Mouse (Mus musculus) forebrain, postnatal 0 days (tissue): Measurements from ENCODE around the gene Tnfsf12. TPM values are rescaled to one million over a fixed set of nuclear protein-coding genes. Genes with fewer than 3 reads are reported as not detected.

ENCODE experiments used
- ATAC-seq: fragments of 200-750 bp; cut with Nextera tagmentation; 2 replicates; pipeline ENCODE4 v1.8.0; 2017; ENCODE audit warnings: mild to moderate bottlenecking, moderate library complexity
- DNase-seq: peaks from one replicate; pipeline ENCODE4 v3.0.0-alpha.2; 2015
- H3K27ac ChIP-seq: fragments of 300-500 bp; sonication (generic); 2 replicates; pipeline ENCODE4 v1.5.1; 2014; ENCODE audit warnings: low read depth, mild to moderate bottlenecking, antibody characterized with exemption, low read length, moderate library complexity, mixed read lengths
- H3K27me3 ChIP-seq: fragments of 300-500 bp; sonication (generic); 2 replicates; pipeline ENCODE4 v1.6.1; 2014; ENCODE audit warnings: mild to moderate bottlenecking, low read length, mixed read lengths; ENCODE audit not compliant: insufficient read depth
- H3K36me3 ChIP-seq: fragments of 300-500 bp; sonication (generic); 2 replicates; pipeline ENCODE4 v1.6.1; 2014; ENCODE audit warnings: mild to moderate bottlenecking, moderate library complexity; ENCODE audit not compliant: insufficient read depth
- H3K4me1 ChIP-seq: fragments of 300-500 bp; sonication (generic); 2 replicates; pipeline ENCODE4 v1.6.1; 2014; ENCODE audit warnings: antibody characterized with exemption; ENCODE audit not compliant: insufficient read depth
- H3K4me2 ChIP-seq: fragments of 300-500 bp; sonication (generic); 2 replicates; pipeline ENCODE4 v1.6.1; 2014; ENCODE audit warnings: low read depth, mild to moderate bottlenecking, moderate library complexity
- H3K4me3 ChIP-seq: fragments of 300-500 bp; sonication (generic); 2 replicates; pipeline ENCODE4 v1.5.1; 2014; ENCODE audit warnings: low read depth, low read length, mixed read lengths
- H3K9ac ChIP-seq: fragments of 300-500 bp; sonication (generic); 2 replicates; pipeline ENCODE4 v1.6.1; 2014; ENCODE audit warnings: mild to moderate bottlenecking
- H3K9me3 ChIP-seq: fragments of 300-500 bp; sonication (generic); 2 replicates; pipeline ENCODE4 v1.6.1; 2016; ENCODE audit warnings: low read length
- CTCF ChIP-seq: sonication (generic); IDR thresholded peaks from 2 replicates; pipeline ENCODE4 v1.5.1; 2016; ENCODE audit warnings: antibody characterized with exemption, control low read depth, low read depth
- WGBS: fragments of 180-500 bp; shearing (Covaris S2); extraction: QIAGEN DNeasy Blood & Tissue Kit; methylation state at CpG from one replicate; pipeline ENCODE4 v1.1.7; 2014; 5-methylcytosine and 5-hydroxymethylcytosine counted together
- polyA plus RNA-seq: library from polyadenylated mRNA; unstranded; fragments of >200 nt; fragmentation: Nextera tagmentation; extraction: Ambion mirVana; gene quantifications from 2 replicates; pipeline ENCODE4 v1.2.1, GENCODE M21; 2015
- total RNA-seq: library from RNA; depleted of rRNA; stranded (reverse); fragments of >200 nt; gene quantifications from 2 replicates; pipeline ENCODE4 v1.2.3, GENCODE M21; 2014

Gene Tnfsf12
- total and polyA plus RNA-seq, 2 experiments from 2014 or later, result 3.3 to 4.3 TPM

- WGBS, result 36% methylated on average over 10 of the region's 10 CpGs
- no peak for TF ChIP-seq CTCF
- Histone ChIP-seq H3K36me3 (no peaks in the 10 kb centered on the region), H3K9me3 (no peaks in the 10 kb centered on the region), H3K4me2 (no peak within 1 kb of the TSS), H3K9ac (no peak within 1 kb of the TSS), H3K27ac (peak within 1 kb of the TSS; percentile 51), H3K27me3 (no peaks in the 10 kb centered on the region), H3K4me1 (peaks cover 12% of the 10 kb centered on the region), H3K4me3 (no peak within 1 kb of the TSS)
- DNase-seq (no peak), ATAC-seq (no peak)
Observed at GRCm38 (mm10) chr11:69685526-69686148, 10.0 kb downstream of the Tnfsf12 start, which contains the start of gene Tnfsf13. Gene Tnfsf13 (minus strand): TSS chr11:69685784.

DNA sequence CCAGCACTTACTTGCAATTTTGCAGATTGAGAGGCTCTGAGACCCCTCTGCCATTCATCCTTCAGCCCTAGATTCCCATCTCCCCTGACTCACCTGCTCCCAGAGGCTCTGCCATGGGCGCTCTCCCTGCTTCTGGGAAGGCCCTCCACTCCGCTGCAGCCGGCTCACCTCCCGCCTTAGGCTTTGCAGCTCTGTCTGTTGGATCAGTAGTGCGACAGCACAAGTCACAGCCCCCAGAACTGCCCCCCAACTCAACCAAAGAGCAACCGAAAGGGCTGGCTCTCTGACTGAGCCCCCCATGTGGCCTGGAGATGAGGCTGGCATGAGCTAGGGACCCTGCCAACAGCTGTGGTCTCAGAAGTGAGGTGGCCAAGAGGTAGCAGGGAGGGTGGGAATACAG lies 10.7 kb downstream of the Tnfsf12 start:
- ATAC-seq (no peak), DNase-seq (no peak)
- no peak overlapping the region for H3K9ac ChIP-seq
- 80% methylated on average over 6 of the region's 6 CpGs for WGBS
- no peak overlapping the region for H3K4me3 ChIP-seq
- H3K4me2 ChIP-seq, result no peak overlapping the region
- peak overlapping the region; percentile 51; the same call in 1 of the 2 replicates for H3K27ac ChIP-seq
- H3K27me3 ChIP-seq, result no peaks in the 10 kb centered on the region
- no peak for TF ChIP-seq CTCF
- H3K4me1 ChIP-seq, result peaks cover 14% of the 10 kb centered on the region
- H3K36me3 ChIP-seq, result no peaks in the 10 kb centered on the region
- H3K9me3 ChIP-seq, result no peaks in the 10 kb centered on the region

- no peaks in the 10 kb centered on the region for H3K36me3 ChIP-seq
- peaks cover 14% of the 10 kb centered on the region for H3K4me1 ChIP-seq
- DNase-seq, result no peak
- ATAC-seq, result no peak
- no peak for TF ChIP-seq CTCF
- no peak overlapping the region for H3K9ac ChIP-seq
- no peak overlapping the region for H3K4me3 ChIP-seq
- no peaks in the 10 kb centered on the region for H3K27me3 ChIP-seq
- no peaks in the 10 kb centered on the region for H3K9me3 ChIP-seq
- WGBS, result 79% methylated on average over 12 of the region's 12 CpGs
- H3K4me2 ChIP-seq, result no peak overlapping the region
- no peak overlapping the region for H3K27ac ChIP-seq
Observed at GRCm38 (mm10) chr11:69684128-69684745, 11.4 kb downstream of the Tnfsf12 start.

DNA sequence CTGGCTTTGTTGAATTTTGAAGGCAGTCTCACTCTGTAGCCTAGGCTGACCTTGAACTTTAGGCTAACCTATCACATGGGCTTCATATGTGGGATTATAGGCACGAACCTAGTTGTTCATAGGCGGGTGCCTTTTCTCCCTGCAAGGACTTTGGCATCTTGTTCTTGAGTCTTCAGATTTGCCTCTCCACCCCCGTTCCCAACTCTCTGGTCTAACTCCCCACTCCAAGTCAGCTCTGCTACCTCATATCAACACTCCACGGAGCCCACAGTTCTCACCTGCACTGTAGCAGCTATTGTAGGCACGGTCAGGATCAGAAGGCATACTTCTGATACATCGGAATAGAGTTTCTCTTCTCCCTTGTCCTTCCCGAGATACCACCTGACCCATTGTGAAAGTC lies 12.1 kb downstream of the Tnfsf12 start:
- no peak for TF ChIP-seq CTCF
- DNase-seq (no peak), ATAC-seq (no peak)
- 77% methylated on average over 7 of the region's 7 CpGs for WGBS
- Histone ChIP-seq H3K4me3 (no peak overlapping the region), H3K27ac (peak overlapping the region; percentile 84), H3K27me3 (no peaks in the 10 kb centered on the region), H3K4me2 (no peak overlapping the region), H3K36me3 (peaks cover 3% of the 10 kb centered on the region; the same call in 1 of the 2 replicates), H3K9me3 (no peaks in the 10 kb centered on the region), H3K9ac (no peak overlapping the region), H3K4me1 (peaks cover 14% of the 10 kb centered on the region)

DNA sequence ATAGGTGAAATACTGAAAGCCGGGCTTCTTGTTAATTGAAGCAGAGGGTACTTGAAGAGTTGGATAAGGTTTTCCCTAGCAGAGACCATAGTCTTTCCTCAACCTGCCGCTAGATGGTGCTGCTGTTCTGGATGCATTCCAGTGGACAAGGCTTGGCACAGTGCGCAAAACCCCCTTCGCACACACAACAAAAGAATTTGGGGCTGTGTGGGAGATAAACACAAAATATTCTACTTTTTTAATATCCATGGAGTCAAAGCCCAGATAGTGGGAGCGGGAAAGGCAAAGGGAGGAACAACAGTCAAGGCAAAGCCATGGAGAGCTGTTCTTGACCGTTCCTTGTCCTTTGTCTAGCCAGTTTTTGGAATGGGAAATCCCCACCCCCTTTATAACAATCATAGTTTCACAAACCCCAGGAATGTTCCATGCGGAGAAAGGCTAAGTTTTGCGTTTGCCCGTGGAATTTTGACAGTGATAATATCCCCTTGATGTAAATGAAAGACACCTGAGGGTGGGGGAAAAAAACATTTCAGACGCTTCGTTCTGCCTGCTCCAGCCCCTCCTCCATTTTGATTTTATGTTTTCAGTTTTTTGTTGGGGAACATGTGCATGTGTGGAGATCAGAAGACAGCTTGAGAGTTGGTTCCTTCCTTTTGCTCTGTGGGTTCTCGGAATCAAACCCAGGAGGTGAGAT lies 12.7 kb downstream of the Tnfsf12 start:
- ATAC-seq (peak; percentile 30), DNase-seq (peak; percentile 96)
- Histone ChIP-seq H3K9ac (0 out of 2 replicates have a peak overlapping the region, but pooled peaks have one; percentile 43), H3K4me3 (peak overlapping the region; percentile 74), H3K4me1 (peaks cover 14% of the 10 kb centered on the region), H3K27ac (peak overlapping the region; percentile 84), H3K4me2 (peak overlapping the region; percentile 82), H3K36me3 (peaks cover 9% of the 10 kb centered on the region; the same call in 1 of the 2 replicates), H3K27me3 (no peaks in the 10 kb centered on the region), H3K9me3 (no peaks in the 10 kb centered on the region)
- TF ChIP-seq CTCF, result peak; percentile 96
- 8% methylated on average over 12 of the region's 12 CpGs for WGBS

- TF ChIP-seq CTCF, result no peak
- peaks cover 14% of the 10 kb centered on the region for H3K4me1 ChIP-seq
- no peak for ATAC-seq
Observed at GRCm38 (mm10) chr11:69682209-69682839, 13.3 kb downstream of the Tnfsf12 start.

More at GRCm38 (mm10) chr11:69682209-69682839, 13.3 kb downstream of the Tnfsf12 start:
- Histone ChIP-seq H3K27me3 (no peaks in the 10 kb centered on the region), H3K36me3 (peaks cover 14% of the 10 kb centered on the region), H3K4me3 (peak overlapping the region; percentile 74), H3K4me2 (peak overlapping the region; percentile 82), H3K9ac (peak overlapping the region; percentile 69), H3K9me3 (no peaks in the 10 kb centered on the region), H3K27ac (peak overlapping the region; percentile 84)
- WGBS, result 24% methylated on average over 24 of the region's 24 CpGs
- no peak for DNase-seq
